Mouse (Mus musculus): ENCODE measurements around the gene Scgb1b7. TPM values are rescaled to one million over a fixed set of nuclear protein-coding genes. Genes with fewer than 3 reads are reported as not detected.
"Not testable (repeated sequence)": the region's sequence is repeated elsewhere in the genome, so short reads cannot be mapped to it uniquely, and the experiment has no call there.

Scgb1b7 gene
- not detected in 2 replicates for polyA plus RNA-seq (2012; rRNA removed)

DNA sequence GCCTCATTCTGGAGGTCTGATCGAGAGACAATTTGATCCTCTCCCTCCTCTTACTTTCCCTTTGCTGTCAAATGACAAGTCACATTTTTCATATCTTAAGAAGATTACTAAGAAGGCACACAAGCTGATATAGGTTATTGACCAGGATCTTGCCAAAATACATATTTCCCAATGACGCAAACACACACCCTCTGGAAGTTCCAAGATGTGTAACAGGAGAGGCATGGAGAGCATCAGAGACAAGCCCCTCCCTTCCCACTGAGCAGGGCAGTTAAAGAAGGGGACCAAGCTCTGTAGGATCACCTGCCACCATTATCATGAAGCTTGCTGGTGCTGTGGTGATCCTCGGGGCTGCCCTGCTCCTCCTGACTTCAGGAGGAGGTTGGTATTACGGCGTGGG, at the start of gene Scgb1b7:
TSS of gene Scgb1b7 (plus strand) at position 301 of the 400 bp plus-strand sequence.
- 90% methylated on average over 5 of the region's 5 CpGs for WGBS
- DNase-seq (ENCODE audit: low read depth, low spot score): not testable (repeated sequence)

DNA sequence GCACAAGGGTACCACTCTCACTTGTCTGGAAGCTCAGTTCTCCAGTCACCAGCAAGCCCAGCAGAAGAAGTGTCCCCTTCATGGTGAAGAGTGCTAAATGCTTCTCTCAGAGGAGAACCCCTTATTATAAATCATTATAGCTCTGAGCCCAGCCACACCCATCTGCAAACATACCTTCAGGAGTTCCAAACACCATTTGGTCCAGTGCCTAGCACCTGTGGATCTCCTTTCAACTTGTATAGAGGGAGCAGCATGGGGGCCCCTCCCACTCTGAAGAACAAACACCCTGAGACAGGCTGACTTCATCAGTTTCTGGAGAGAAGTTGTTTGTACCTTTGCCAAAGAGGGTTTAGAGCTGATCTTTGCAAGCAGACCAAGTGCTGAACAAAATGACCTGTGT, 6.8 kb upstream of the Scgb1b7 start, which contains the start of gene Scgb2b7:
TSS of gene Scgb2b7 (minus strand) at position 101 of the 400 bp plus-strand sequence.
- not testable (repeated sequence) for DNase-seq (ENCODE audit: low read depth, low spot score)

Other genes with a start within 250 kb of the Scgb1b7 start
- gene Scgb2b7, start 6.9 kb upstream of the Scgb1b7 start, polyA plus RNA-seq (2012; rRNA removed): not detected in 2 replicates